Mouse (Mus musculus) embryonic fibroblast, embryonic 13.5 days (primary cell): ENCODE data around the gene Ergic1. TPM values are rescaled to one million over a fixed set of nuclear protein-coding genes. Genes with fewer than 3 reads are reported as not detected.
A peak's percentile ranks its signal among the peaks of the same experiment; 100 is the strongest.

Experiments
- H3K27ac ChIP-seq: 2 replicates; pipeline ENCODE4 v1.5.1; 2012; ENCODE audit warnings: low read length, control low read depth, inconsistent platforms; ENCODE audit not compliant: insufficient read depth
- H3K4me1 ChIP-seq: 2 replicates; pipeline ENCODE4 v1.6.1; 2011; ENCODE audit warnings: low read length; ENCODE audit not compliant: control insufficient read depth, insufficient read depth
- H3K4me3 ChIP-seq: 2 replicates; pipeline ENCODE4 v1.5.1; 2011; ENCODE audit warnings: mild to moderate bottlenecking, control low read depth, low read length; ENCODE audit not compliant: insufficient read depth
- CTCF ChIP-seq: IDR thresholded peaks from 2 replicates; pipeline ENCODE4 v1.5.1; 2011; ENCODE audit warnings: mild to moderate bottlenecking, control low read depth, low read length, moderate library complexity, borderline replicate concordance; ENCODE audit not compliant: insufficient read depth
- POLR2A ChIP-seq: IDR thresholded peaks from 2 replicates; pipeline ENCODE4 v1.6.1; 2011; ENCODE audit warnings: low read depth, mild to moderate bottlenecking, control low read depth, low read length, moderate library complexity
- polyA plus RNA-seq: library from polyadenylated mRNA; stranded (reverse); fragments of >200 nt; gene quantifications from 2 replicates; pipeline ENCODE4 v1.2.4, GENCODE M21; 2011; ENCODE audit warnings: low read depth; ENCODE audit not compliant: missing spikeins, insufficient read length

Gene Ergic1
- polyA plus RNA-seq, 1 experiment, result 376 TPM

DNA sequence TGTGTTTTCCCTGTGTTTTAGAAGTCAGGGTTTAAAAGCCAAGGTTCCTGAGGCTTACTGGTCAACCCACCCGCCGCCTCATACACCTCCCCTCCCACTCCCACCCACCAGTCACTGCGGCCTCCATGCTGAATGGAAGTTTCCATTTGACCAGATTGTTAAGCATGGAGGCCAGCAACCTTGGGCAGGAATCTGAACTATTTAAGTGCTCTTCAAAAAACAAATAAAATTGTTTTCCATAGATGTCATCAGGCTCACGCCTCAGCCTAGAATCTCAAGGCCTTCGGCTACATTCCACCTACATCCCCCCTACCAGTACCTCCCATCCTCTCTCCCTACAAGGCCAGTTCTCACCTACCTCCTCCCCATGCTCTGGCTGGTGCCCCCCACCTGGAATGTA, 57.2 kb downstream of the Ergic1 start:
- peak overlapping the region; percentile 76 for H3K27ac ChIP-seq

DNA sequence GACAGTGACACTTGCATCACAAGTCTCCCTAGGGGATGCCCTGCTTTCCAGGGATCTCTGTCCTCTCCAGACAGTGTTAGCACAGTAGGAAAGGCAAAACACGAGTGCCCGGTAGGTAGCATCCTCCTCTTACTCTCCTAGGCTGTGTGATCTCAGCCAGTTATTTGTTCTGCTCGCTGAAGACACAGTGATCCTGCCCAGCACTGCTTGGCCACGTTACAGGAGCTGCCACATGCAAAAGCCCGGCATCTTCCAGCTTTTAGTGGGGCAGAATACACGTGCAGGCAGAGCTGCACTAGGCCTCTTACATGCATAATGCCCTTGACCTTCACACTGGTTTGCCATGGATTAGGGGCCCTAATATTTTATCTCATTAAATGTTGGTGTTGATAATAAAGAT, 58.3 kb downstream of the Ergic1 start:
- no peak overlapping the region for H3K4me3 ChIP-seq
- H3K27ac ChIP-seq, result no peak overlapping the region
- TF ChIP-seq POLR2A, result no peak
- H3K4me1 ChIP-seq, result peaks cover 8% of the 10 kb centered on the region

More for the DNA sequence above, 57.2 kb downstream of the Ergic1 start:
- no peak for TF ChIP-seq CTCF
- TF ChIP-seq POLR2A, result no peak
- Histone ChIP-seq H3K4me3 (no peak overlapping the region), H3K4me1 (peaks cover 8% of the 10 kb centered on the region)

DNA sequence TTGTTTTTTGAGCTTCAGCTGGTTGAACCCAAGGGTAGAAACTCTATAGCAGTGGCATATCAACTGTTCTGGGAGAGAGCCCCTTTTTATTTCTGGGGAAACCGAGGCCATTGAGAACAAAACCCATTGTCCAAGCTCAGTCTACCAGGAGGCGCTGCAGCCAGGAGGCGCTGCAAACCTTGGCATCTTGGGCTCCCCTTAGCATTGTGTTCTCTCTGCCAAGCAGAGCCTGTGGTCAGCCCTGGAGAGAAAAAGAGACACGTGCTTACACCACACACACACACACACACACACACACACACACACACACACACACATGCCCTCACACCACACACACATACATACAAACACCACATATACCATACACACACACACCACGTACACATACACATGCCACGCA, 59.0 kb downstream of the Ergic1 start:
- Histone ChIP-seq H3K4me1 (peaks cover 5% of the 10 kb centered on the region), H3K27ac (no peak overlapping the region), H3K4me3 (no peak overlapping the region)
- no peak for TF ChIP-seq POLR2A
- no peak for TF ChIP-seq CTCF

DNA sequence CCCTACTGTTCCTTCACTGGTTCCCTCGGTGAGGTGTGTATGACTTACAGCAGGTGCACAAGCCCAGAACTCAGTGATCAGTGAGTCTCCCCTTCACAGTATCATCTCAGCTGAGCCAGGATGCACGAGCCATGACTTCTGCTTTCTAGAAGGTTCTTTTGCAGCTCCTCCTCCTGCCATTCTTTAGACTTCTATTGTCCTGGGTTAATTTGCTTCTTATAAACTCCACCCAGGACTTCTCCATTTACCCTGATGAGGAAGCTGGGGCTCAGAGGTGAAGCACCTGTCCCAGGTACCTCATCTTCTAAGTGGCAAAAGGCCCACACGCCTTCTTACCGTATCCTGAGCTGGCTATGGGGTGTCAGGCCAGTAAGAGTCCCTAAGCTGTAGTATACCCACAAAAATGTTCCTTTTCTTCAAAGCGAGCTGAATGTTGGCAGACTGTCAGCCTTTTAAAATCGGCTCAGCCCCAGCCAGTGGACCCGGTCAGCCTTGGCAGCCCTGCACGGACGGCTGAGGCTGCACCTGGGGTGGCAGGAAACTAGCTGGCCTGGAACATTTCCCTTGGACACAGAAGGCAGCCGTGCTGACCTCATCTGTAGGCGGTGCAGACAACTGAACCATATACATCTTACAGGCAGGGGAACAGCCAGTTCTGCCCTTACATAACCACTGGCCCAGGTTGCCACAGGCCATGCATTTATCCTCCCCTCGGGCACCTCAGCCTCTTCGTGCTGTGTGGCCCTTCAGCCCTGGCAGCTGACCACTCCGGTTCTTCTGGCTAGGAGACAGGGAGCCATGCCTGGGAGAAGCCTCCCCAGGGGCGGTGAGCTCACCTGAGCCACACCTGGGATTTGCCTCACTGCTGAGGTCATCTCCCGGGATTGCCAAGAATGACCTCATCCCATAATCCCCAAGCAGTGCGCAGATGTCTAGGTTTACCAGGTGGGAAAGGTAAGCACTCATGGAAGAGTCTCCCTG, 59.8 kb downstream of the Ergic1 start:
- no peak overlapping the region for H3K4me3 ChIP-seq
- H3K4me1 ChIP-seq, result peaks cover 5% of the 10 kb centered on the region
- TF ChIP-seq POLR2A, result no peak
- no peak for TF ChIP-seq CTCF
- H3K27ac ChIP-seq, result peak overlapping the region; percentile 16

DNA sequence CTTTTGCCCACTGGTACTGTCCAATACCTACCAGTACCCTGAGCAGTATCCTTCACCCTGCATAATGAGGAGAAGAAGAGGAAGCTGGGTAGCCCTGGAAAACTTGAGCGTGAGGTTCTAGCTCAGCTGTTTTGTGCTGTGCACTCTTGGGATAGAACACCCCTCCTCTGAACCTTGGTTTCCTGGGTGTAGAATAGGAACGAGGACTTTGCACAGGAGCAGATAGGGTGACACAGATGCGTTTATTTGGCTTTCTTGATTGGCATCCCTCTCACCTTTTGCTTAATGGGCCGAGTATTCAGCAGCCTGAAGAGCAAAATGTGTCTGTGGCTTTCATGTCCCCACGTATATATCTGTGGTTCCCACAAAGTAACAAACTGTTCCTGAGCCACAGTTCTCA, 60.6 kb downstream of the Ergic1 start:
- peaks cover 5% of the 10 kb centered on the region for H3K4me1 ChIP-seq
- TF ChIP-seq CTCF (no peak), POLR2A (no peak)
- H3K4me3 ChIP-seq, result no peak overlapping the region
- no peak overlapping the region for H3K27ac ChIP-seq

DNA sequence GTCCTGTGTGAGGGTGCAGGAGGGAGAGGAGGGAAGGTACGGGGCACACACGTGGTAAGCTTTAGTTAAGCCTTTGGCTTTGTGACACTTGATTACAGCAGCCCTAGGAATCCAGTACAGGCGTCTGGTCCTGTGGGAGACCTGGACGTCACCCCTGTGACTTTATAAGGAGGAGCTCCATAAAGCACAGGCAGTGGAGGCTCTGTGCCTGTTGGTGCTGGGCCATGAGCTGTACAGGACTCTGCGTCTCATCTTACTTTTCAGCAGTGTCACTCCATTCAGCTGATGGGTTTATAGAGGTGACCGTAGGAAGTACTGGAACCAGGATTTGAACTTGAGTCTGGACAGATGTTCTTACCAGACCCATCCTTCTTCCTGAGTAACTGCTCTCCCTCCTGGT, 62.7 kb downstream of the Ergic1 start:
- TF ChIP-seq POLR2A, result no peak
- Histone ChIP-seq H3K4me1 (no peaks in the 10 kb centered on the region), H3K4me3 (no peak overlapping the region), H3K27ac (no peak overlapping the region)

DNA sequence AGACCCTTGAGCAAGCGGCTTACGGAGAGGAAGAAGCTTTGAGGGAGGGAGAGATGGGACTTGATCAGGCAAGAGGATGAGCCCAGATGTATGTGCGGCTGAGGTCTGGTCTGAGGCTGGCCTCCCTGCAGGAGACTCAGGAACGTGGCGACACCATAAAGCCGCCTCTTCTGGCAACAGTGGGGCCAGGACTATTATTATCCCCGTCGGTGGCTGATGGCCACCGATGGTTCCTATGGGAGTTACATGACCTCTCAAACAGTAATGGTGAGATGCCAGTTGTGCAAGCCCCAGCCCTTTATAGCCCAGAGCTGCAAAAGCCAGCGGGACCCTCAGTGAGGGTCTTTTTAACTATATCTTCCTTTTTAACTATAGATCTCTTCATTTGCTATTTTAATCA, 63.7 kb downstream of the Ergic1 start:
- Histone ChIP-seq H3K4me1 (no peaks in the 10 kb centered on the region), H3K27ac (no peak overlapping the region), H3K4me3 (no peak overlapping the region)
- no peak for TF ChIP-seq CTCF
- TF ChIP-seq POLR2A, result no peak

DNA sequence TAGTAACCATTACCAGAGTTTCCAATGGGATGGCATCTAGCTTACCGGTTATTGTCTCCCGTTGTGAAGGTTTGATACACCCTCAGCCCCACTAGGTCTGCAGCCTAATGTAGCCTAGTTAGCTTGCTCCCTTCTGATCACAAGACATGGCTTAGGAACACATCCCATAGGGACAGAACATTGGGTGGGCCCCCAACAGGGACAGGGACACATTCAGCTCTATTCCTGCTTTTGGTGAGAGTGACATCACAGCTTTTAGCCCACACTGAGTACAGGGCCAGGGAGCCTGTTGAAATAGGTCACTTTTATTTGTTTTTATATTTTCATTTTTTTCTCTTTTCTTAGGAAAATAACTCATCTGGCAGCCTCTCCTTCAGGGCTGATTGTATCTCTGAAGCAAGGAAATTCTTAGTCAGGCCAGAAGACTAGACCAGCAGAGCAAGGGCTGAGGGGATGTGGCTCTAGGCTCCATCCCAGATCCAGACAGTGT, 64.3 kb downstream of the Ergic1 start:
- H3K27ac ChIP-seq, result no peak overlapping the region
- no peaks in the 10 kb centered on the region for H3K4me1 ChIP-seq
- no peak overlapping the region for H3K4me3 ChIP-seq
- TF ChIP-seq POLR2A (no peak), CTCF (no peak)

DNA sequence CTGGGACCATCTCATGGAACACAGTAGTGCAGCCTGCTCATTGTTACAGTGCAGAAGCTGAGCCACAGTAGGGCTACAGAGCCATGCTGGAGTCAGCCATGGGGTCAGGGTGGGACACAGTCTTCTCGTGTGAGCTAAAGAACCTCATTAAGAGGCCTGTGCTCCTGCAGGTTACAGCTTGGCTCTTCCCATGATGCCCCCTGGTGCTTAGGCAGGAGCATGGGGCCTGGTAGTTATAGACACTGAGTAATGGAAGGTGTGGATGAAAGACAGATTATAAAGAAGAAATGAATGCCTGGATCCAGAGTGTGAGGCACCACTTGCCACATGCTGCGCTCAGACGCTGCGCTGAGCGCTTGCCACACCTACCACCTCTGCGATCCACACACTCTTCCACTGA, 67.2 kb downstream of the Ergic1 start:
- H3K4me1 ChIP-seq, result peaks cover 5% of the 10 kb centered on the region; the same call in 1 of the 2 replicates
- TF ChIP-seq CTCF, result no peak
- TF ChIP-seq POLR2A, result no peak

DNA sequence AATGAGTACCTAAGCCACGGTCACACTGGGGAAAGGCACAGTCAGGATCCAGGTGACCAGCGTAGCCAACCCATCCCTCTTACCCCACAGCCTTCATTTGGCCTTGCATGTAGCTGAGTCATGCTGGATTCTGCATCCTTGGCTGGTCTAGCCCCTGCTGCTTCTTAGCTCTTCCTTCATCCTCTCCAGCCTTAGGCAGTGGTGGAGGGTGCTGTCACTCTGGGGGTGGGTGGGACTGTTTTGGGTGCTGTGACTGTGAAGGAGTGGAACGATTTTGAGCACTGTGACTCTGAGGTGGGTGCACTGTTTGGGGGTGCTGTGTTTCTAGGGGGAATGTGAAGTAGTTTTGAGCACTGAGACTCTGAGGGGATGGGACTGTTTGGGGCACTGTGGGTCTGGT, 67.6 kb downstream of the Ergic1 start:
- H3K27ac ChIP-seq, result no peak overlapping the region
- H3K4me1 ChIP-seq, result peaks cover 5% of the 10 kb centered on the region; the same call in 1 of the 2 replicates
- no peak overlapping the region for H3K4me3 ChIP-seq
- TF ChIP-seq CTCF, result no peak
- no peak for TF ChIP-seq POLR2A

More for the DNA sequence above, 67.2 kb downstream of the Ergic1 start:
- Histone ChIP-seq H3K27ac (no peak overlapping the region), H3K4me3 (no peak overlapping the region)

DNA sequence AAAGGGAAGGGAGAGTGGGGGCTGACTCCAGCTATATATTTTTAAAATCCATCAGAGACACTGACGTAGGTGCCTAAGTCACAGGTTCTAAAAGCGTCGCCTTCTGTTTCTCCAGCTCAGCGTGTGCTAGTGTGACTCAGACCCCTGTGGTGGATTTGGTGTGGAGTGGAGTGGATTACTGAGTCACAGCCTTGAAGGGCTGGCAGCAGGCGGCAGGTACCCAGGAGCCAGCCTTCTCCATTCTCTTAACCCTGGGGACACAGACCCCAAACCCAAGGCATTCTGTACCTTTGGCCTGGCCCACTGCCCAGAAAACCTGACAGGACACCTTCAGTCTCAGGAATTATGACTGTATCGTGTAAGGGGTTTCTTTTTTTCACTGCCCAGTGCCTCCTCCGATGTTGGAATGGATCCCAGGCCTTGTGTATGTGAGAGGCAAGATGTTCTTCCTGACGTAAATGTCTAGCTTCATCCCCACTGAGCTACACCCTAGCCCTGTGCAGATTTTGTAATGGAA, 70.6 kb downstream of the Ergic1 start:
- Histone ChIP-seq H3K4me3 (no peak overlapping the region), H3K4me1 (peaks cover 5% of the 10 kb centered on the region; the same call in 1 of the 2 replicates), H3K27ac (peak overlapping the region; percentile 11; the same call in 1 of the 2 replicates)
- TF ChIP-seq POLR2A (no peak), CTCF (no peak)
